Mouse (Mus musculus): ENCODE results near the gene Lsp1.
A peak's percentile ranks its signal among the peaks of the same experiment; 100 is the strongest.

The Lsp1 gene

GRCm38 (mm10) chr7:142507453-142507852 lies 46.8 kb downstream of the Lsp1 start:
- no peak for DNase-seq

- DNase-seq: no peak
Observed at GRCm38 (mm10) chr7:142509518-142509917, 48.9 kb downstream of the Lsp1 start.

GRCm38 (mm10) chr7:142510021-142510777 lies 49.6 kb downstream of the Lsp1 start:
- no peak for DNase-seq

GRCm38 (mm10) chr7:142514048-142514447 lies 53.4 kb downstream of the Lsp1 start:
- DNase-seq: no peak

GRCm38 (mm10) chr7:142516221-142516978 lies 55.8 kb downstream of the Lsp1 start:
- no peak for DNase-seq

GRCm38 (mm10) chr7:142517531-142517930 lies 56.9 kb downstream of the Lsp1 start:
- no peak for DNase-seq

GRCm38 (mm10) chr7:142520331-142520730 lies 59.7 kb downstream of the Lsp1 start:
- DNase-seq: no peak

GRCm38 (mm10) chr7:142522352-142522751 lies 61.7 kb downstream of the Lsp1 start:
- peak; percentile 47 for DNase-seq

GRCm38 (mm10) chr7:142523200-142523990 lies 62.8 kb downstream of the Lsp1 start:
- peak; percentile 28 for DNase-seq

- DNase-seq: peak; percentile 36
Observed at GRCm38 (mm10) chr7:142525342-142526178, 65.0 kb downstream of the Lsp1 start.

GRCm38 (mm10) chr7:142529350-142529749 lies 68.7 kb downstream of the Lsp1 start:
- DNase-seq: peak; percentile 40

- no peak for DNase-seq
Observed at GRCm38 (mm10) chr7:142531973-142532521, 71.4 kb downstream of the Lsp1 start.

GRCm38 (mm10) chr7:142532671-142533058 lies 72.1 kb downstream of the Lsp1 start, which contains the start of gene Mrpl23:
Mrpl23 (plus strand) TSS chr7:142532686.
- DNase-seq: no peak

GRCm38 (mm10) chr7:142533059-142533855 lies 72.6 kb downstream of the Lsp1 start:
- DNase-seq: peak; percentile 91

GRCm38 (mm10) chr7:142535116-142535515 lies 74.5 kb downstream of the Lsp1 start:
- DNase-seq: no peak

GRCm38 (mm10) chr7:142535832-142536231 lies 75.2 kb downstream of the Lsp1 start:
- DNase-seq: no peak

- DNase-seq: no peak
Observed at GRCm38 (mm10) chr7:142537181-142537580, 76.6 kb downstream of the Lsp1 start.

- peak; percentile 66 for DNase-seq
Observed at GRCm38 (mm10) chr7:142537879-142538278, 77.3 kb downstream of the Lsp1 start.

GRCm38 (mm10) chr7:142538291-142538690 lies 77.7 kb downstream of the Lsp1 start:
- DNase-seq: no peak

- DNase-seq: no peak
Observed at GRCm38 (mm10) chr7:142538766-142539165, 78.2 kb downstream of the Lsp1 start.

- DNase-seq: no peak
Observed at GRCm38 (mm10) chr7:142539828-142540227, 79.2 kb downstream of the Lsp1 start.
